Mouse (Mus musculus) mouse trophoblast stem cell (cell line): Measurements from ENCODE around the gene Gkn2.

Experiments
- in situ Hi-C, 2 experiments: fragments of 300-500 bp; cut with MseI, MboI; formaldehyde crosslinking; loops; 2 replicates in 1 of 2; 3 replicates in 1 of 2; pipeline ENCODE4 v1.15.1; 2025

Gkn2 gene

GRCm38 (mm10) chr6:87373057-87373456, at the start of gene Gkn2:
Gkn2 (plus strand) TSS chr6:87373357.
- in situ Hi-C loops: no loop called here

DNA sequence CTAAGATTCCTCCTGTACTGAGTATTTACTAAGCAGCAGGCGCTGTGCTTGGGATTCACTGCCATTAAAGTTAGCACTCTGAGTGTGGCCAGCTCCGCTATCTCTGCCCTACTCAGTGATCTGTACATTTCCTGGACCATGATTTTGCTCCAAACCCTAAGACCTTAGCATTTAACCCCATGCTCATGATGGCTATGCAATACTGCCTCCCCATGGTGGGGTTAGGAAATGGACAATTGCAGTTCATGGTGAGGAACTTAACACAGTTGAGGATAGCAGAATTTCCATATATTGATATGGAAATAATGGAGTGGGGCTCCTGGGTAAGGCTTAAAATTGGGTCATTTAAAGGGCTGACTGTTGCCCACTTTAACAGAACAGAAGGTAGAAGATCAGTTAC, 49.8 kb upstream of the Gkn2 start:
- in situ Hi-C loops: loop anchor here (5.0 to 10.0 kb wide), 2 partner anchors 219 to 221 kb away; partner anchors contain the start of gene D6Ertd527e (in 2 of the 2)

DNA sequence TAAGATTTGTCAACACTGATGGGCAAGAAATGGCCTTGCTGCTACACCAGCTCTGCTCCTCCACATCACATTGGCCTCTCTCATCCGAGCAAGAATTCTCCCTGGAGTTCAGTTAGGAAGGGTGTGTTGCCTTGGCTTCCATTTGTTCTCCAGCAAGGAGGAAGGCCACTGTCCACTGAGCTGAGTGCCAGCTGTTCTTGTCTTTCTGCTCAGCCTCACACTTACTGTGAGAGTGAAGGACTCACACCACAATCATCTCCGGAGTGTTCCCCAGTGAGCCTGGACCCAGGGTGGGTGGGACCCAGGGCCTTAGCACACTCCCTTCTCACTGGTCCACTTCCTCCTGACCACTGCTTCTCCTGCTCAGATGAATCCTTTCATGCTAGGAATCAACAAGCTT, 46.2 kb upstream of the Gkn2 start:
- in situ Hi-C loops: loop anchor here in 1 of 2 experiments (10.0 kb wide), 1 partner anchor 222 kb away; the partner anchor contains the start of gene D6Ertd527e

- in situ Hi-C loops: loop anchor here in 1 of 2 experiments (10.0 kb wide), 1 partner anchor 224 kb away; the partner anchor contains the start of gene D6Ertd527e
Measured at GRCm38 (mm10) chr6:87328265-87329173, 44.6 kb upstream of the Gkn2 start.

DNA sequence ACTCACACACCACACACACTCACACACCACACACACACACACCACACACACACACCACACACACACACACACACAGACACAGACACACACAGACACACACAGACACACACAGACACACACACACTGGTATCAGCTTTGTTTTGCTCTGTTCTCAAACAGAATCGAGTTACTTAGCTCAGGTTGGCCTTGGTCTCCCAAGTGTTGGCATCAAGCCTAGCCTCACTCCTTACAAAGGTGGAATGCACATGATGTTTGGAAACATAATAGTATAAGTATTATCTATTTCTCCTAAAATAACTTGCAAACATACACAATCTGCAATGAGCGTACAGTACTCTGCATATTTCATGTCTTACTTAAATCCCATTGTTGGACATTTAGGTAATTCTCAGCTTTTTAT, 40.8 kb upstream of the Gkn2 start:
- in situ Hi-C loops: no loop called here

- in situ Hi-C loops: no loop called here
Measured at GRCm38 (mm10) chr6:87334361-87335090, 38.6 kb upstream of the Gkn2 start.

DNA sequence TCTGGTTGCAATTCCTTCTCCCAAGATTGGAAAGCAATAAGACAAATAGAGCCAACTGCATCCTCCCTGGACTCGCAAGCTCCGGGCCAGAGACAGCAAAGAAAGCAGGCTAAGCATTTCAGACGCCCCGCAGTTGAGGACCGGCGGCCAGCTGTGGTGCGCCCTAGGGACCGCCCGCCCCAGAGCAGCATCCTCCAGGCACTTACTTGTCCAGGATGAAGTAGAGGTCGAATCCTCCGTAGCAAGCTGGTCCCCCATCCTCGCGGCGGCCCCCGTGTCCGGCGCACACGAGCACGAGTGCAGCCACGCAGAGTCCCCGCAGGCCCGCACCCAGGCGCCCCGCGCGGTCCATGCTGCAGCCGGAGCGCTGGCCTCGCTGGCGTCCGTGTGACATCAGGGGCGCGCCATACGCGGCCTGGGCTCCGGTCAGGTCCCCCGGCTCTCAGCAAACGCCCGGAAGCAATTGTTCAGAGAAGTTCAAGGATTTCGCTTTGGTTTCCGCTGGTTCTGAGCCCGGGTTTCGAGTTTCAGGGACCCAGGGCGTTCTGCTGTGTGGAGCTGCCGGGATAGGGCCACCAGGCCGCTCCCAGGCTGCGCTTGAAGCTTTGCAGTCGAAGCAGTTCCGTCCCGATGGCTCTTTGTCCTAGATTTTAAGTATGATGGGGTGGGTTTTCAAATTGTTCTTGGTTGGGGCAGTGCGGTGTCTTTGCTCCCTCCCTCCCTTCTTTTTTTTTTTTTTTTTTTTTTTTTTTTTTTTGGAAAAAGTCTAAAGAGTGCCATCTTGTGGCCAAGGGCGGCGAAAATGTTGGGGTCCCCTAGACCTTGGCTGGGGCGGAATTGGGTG, 37.8 kb upstream of the Gkn2 start, which contains the start of gene Antxr1:
Gene Antxr1, minus strand, starts transcription at position 731 of the 844 bp plus-strand sequence.
- in situ Hi-C loops: no loop called here

- in situ Hi-C loops: no loop called here
Measured at GRCm38 (mm10) chr6:87335935-87336295, 37.2 kb upstream of the Gkn2 start.

DNA sequence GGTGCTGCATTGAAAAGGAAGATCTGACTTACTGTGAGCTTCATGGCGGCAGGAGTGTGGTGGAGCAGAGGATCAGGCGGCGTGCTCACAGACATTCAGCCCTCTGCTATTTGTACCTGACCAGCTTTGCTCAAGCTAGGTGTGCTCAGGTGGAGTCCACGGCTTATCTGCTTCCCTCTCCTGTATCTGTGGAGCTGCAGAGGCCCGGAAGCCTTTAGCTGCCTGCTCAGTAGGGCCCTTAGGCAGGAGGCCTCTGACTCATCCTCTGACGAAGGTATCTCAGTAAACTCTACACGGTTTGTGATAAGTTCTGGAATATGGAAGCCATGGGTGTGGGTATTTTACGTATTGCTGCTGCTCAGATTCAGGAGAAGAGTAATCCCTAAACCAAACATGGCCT, 22.3 kb upstream of the Gkn2 start, which contains the start of gene Gkn1:
Gene Gkn1, minus strand, starts transcription at position 114 of the 400 bp plus-strand sequence.
- in situ Hi-C loops: no loop called here

GRCm38 (mm10) chr6:87354441-87354840, 18.7 kb upstream of the Gkn2 start:
- in situ Hi-C loops: no loop called here

GRCm38 (mm10) chr6:87369223-87369622, 3.9 kb upstream of the Gkn2 start:
- in situ Hi-C loops: no loop called here

DNA sequence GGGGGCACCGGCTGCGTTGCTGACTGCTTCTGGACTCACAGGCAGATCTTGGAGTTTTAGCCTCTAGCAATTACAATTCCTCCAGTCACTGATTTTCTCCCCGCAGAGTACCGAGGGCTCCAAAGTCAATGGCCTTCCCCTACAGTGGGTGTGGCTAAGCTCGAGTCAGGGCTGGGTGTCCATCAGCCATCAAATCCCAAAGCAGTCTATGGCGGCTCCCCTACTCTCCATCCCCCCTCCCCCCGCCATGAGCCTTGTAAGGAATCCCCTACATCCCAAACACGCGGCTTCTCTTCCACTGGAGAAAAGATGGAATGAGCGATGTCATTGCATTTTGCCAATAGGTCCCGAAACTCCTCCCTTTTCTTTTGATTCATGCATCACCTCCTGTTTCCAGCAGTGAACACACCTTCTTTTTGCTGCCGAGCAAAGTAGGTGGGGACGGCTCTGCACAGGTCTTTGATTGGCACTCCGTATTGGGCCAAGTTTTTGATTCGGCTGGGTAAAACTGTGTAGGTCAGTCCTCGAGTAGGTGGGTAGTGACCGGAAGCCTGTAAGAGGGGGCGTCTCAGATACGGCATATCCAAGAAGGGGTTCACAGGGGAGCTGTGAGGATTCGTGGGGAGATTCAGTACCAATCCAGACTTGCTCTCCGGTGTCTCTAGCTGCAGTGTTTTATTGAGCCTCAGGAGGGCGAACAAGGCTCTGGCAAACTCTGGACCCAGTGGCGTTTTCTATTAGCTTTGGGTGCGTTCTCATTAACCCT, 11.0 kb downstream of the Gkn2 start:
- in situ Hi-C loops: no loop called here

GRCm38 (mm10) chr6:87384761-87385160, 11.6 kb downstream of the Gkn2 start:
- in situ Hi-C loops: no loop called here

DNA sequence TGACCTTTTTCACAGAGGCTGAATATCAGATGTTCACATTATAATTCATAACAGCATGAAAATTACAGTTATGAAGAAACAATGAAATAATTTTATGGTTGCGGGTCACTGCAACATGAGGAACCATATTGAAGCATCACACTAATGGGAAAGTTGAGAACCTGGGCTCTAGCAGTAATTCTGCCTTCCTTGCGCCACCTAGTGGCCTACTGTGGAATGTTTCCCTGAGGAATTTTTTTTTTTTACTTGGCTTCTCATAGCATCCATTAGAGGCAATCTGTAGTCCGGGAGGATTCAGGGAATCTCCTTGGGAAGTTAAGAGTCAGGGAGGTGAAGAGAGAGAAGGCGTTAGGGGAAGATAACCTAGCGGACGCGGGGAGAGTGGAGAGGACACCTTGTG, 13.0 kb downstream of the Gkn2 start:
- in situ Hi-C loops: no loop called here

DNA sequence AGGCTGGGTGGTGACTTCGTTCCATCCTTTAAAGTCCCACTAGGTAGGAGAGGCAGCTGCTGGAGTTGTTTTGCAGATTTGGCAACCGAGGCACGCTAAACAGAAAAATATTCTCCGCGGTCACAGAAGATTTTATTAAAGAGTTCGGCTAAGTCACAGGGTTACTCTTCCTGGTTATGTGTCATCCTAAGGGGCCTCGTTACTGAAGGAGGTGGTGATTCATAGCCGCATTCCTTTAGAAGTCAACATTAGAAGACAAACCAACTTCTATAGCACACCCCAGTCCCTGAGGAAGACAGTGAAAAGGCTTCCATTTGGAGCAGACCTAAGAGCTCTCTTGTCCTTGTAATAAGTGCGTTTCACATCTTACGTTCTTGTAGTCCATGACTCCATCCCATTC, 13.5 kb downstream of the Gkn2 start:
- in situ Hi-C loops: no loop called here

GRCm38 (mm10) chr6:87388877-87389276, 15.7 kb downstream of the Gkn2 start, which contains the start of gene Gkn3:
Gkn3 (minus strand) TSS chr6:87388935.
- in situ Hi-C loops: no loop called here

DNA sequence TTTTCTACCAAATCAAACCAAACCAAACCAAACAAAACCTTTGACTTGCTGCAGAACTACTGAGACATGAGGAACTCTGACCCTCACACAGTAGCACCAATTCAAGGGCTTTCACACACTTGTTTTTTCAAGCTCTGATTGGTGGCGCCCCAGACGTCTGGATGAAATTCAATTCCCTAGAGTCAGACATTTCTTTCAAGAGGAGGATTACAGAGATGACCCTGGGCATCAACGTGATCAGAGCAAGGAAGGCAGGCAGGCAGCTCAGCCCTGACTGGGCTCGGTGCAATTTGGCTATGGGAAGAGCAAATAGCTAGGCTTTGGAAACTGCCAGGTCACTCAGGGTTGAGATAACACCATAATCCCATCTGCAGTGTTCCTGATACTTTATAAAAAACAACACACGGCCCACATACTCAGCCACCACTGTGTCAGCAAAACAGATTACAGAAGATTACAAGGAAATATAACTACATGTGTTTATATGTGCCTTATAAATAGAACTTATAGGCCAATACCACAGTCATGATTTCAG, 16.4 kb downstream of the Gkn2 start:
- in situ Hi-C loops: no loop called here

DNA sequence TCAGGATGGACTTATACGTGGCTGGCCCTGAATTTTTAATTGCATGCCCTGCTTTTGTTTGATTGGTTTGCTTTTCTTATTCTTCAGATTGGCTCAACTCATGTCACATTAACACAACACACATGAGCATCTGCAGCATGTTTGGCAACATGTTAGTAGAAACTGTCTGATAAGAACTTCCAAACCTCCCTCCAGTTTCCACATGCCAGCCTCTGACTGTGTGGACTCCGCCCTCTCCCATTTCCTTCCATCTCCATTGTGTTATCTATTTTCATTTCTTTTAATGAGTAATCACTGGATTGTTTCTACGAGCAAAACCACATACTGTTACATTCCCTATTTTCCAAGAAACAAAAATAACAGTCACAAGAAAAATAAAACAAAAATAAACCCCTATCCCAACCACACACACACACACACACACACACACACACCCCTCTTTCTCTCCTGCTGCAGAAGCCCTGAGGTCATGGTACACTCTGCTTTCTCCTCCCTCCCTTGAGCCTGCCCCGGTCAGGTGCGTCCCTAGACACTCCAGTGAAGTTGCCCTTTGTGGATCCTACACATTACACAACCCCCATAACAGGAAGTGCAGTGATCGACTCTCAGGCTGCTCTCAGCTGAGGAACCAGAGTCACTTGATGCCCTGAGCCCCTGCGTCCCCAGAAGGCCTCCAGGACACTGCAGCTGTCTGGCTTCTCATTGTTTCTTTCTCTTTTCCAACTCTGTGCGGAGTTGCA, 20.5 kb downstream of the Gkn2 start:
- in situ Hi-C loops: loop anchor here in 1 of 2 experiments (10.0 kb wide), 1 partner anchor 121 kb away; no protein-coding TSS in a partner anchor

- in situ Hi-C loops: loop anchor here (5.0 to 10.0 kb wide), 3 partner anchors 53 to 128 kb away; no protein-coding TSS in a partner anchor
Measured at GRCm38 (mm10) chr6:87394783-87395182, 21.6 kb downstream of the Gkn2 start.
